Mouse (Mus musculus) forelimb bud, embryonic 11.5 days (tissue): Measurements from ENCODE around the gene Klhl24.
"Not testable (repeated sequence)": the region's sequence is repeated elsewhere in the genome, so short reads cannot be mapped to it uniquely, and the experiment has no call there.

Experiments
- DNase-seq: peaks from one replicate; pipeline ENCODE4 v3.0.0-alpha.2; 2012; ENCODE audit warnings: low read depth, low spot score

The Klhl24 gene

DNA sequence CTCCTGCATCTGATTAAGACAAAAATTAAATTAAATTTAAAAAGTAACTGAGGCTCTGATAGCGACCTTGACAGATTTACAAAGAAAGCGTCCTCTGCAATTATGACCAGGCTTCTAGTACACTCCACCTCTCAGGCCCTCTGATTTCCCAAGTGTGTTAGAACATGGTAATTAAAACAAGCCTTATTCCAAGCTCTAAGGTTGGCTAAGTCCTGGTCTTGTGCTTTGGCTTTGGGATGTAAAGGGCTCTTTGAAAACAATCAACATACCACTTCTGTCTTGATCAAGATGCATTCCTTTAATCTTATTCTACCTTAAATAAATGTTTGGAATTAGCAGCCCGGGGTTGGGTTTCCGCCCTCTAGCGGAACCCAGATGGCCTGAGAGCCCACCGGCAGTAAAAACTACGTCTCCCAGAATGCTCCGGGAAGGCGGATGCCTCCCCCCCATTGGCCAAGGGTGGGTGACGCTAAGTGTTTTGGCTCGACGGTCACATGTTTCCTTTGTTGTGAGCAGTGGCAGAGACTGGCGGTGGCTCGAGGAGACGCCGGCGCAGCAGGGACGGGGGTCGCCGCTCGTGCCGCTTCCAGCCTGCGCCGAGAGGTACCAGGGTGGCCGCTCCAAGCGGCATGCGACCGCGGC is at the start of gene Klhl24:
Klhl24 (plus strand) TSS at position 474 of the 642 bp plus-strand sequence.
- peak; percentile 97 for DNase-seq

DNA sequence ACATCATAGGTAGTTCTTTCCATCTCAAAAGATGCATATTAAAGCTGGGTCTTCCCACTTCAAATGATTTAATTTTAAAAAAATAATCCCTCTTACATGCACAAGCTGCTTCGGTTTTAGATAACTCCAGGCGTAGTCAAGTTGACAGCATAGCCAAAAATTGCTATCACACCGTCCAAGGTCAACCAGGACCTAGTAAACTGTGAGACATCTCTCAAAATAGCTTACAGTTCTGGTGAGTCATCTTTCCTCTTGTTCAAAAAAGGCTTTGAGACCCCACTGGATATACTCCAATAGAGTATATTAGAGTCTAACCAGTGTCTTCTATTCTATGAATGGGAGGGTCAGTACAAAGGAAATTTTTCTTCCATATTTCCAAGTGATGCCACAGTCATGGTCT is 44.7 kb upstream of the Klhl24 start:
- DNase-seq: no peak

DNA sequence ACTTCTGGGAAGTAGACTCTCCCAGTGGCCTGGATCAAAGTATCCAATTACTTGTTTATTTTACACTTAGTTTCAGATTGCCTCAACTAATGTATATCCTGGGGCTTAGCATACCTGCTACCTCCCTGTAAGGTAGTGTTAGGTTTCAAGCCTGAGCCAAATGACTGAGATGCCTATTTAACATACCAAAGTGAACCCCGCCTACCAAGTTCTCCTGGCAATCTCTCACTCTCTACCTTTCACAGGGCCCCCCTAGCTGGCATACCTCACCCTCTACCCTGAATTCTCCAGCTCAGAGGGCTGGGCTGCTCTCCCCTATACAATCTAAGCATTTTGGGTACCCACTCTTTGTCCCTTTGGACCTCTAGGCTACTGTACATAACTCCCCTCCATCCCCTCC is 24.6 kb upstream of the Klhl24 start:
- peak; percentile 13 for DNase-seq

DNA sequence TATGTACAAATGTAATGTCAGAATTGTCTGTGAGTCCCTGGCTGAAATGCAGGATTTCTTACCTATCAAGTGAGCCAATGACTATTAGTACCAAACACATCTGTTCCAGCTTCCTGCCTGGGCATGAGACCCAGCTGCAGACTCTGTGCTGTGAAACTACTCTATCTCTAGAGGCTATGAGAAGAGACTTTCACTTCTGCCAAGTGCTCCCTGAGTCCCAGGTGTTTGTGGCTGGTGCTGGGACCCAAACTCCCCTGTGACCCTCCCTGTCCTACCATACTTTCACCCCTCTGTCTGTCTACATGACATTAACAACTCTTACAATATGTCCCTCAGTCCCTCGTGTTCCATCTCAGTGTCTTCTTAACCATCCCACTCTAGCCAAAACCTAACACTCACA is 20.7 kb upstream of the Klhl24 start:
- DNase-seq: no peak

DNA sequence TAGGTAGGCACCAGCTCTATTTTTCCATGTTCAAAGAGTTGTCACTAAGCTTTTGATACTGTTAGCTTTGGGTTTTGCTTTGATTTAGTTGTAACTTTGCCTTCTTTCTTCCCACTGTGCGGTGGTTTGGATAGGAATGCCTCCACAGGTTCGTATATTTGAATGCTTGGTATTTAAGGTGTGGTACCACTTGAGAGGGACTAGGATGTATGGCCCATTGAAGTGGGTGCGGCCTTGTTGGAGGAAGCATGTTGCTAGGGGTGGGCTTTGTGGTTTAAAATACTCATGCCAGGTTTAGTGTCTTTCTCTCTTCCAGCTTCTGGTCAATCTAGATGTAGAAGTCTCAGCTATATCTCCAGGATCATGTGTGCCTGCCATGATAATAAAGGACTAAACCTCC is 17.1 kb upstream of the Klhl24 start:
- no peak for DNase-seq

DNA sequence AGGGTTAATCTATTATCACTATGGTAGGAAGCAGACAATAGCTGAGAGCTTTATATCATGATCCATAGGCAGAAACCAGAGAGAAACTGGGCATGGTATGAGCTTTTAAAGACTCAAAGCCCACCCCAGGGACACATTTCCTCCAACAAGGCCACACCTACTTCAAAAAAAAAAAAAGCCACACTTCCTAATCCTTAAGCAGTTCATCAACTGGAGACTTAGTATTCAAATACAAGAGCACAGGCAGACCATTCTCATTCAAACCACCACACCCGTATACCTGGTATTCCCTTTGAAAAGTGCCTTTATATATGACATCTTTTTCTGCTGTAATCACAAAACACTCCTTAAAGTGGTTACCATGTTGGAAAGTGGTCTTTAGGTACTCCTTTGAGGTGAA is 12.7 kb upstream of the Klhl24 start:
- no peak for DNase-seq

DNA sequence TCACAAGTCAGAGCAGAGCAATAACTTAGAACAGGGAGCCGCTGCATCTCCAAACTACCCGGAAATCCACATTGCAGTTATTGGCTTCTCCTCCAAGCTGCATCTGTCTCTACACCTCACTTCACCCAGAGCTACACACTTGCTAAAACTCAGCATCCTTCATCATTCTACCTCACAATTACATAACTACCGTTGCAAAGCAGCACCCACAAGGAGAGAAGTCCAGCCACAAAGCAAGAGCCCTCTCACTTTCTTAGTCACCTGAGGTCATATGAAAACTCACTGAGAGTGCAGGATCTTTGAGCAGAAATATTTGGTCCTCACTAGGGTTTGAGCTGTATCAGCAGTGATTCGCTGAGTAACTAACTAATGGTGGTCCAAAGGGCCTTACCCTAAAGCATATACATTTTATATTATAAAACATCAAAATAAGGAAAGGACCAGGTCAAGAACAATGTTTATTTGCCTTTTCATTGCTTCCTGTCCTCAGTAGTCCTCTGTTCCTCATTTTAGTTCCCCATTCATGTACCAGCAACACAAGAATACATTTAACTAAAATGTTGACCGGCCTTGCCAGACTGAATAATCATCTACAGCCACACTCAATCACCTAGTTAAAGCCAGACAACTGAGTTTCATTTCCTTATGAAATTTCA is 12.0 kb upstream of the Klhl24 start:
- DNase-seq: no peak

DNA sequence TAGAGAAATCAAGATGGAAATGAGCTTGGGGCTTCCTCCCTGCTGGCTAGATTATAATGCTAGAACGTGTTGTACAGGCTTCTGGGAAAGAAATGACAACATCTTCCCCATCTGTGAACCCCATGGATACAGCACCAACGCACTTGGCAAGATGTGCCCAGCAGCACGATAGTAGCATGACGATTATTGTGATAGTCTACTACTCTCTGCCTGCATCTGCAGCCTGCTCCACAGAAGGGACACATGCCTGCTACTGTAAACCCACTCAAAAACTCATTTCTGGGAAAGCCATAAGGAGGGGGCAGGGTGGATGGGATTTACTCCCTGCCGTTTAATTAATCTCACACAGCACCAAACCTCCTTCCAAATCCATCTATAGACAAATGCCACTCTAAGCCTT is 10.4 kb upstream of the Klhl24 start:
- no peak for DNase-seq

DNA sequence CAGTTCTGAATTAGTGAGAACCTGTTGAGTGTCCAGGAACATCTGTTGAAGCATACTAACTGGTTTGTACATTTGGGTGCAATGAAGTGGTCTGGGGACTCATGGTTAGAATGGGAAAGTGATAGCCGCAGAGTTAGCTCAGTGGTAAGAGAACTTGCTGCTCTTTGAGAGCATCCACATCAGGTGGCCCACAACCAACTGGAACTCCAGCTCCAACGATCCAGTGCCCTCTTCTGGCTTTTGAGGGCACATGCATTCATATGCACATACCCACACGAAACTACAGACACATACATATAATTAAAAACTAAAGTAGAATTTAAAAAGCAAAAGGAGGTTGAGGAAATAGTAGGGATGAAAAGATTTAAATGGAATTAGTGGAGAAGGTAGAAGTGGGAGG is 7.7 kb upstream of the Klhl24 start:
- DNase-seq: no peak

DNA sequence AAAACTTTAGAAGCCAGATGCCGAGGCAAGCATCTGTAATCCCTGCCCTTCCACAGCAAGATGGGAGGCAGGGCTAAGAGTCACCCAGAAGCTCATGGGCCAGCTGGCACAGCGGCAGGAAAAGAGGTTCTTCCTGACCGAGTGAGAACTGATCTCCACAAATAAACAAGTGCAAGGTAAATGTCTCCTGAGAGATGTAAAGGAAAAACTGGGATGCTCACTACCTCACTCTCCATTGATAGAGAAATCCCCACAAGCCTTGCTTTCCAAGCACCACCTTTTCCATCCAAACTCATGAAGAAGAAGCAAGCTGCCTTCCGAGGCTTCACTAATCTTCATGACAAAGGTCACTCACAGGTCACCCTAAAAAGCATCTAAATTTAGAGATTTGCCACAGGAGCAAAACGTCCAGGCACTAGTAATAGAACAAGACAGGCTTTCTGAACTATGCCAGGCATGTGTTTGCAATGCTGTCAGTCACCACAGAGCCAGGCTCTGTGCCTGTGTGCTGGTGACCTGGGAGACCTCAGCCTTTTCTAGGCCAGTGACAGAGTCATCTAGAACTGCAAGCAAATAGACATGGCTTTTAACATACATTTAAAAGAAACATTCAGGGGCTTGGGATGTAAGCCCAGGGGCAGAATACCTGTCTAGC is 6.3 kb upstream of the Klhl24 start:
- DNase-seq: no peak

DNA sequence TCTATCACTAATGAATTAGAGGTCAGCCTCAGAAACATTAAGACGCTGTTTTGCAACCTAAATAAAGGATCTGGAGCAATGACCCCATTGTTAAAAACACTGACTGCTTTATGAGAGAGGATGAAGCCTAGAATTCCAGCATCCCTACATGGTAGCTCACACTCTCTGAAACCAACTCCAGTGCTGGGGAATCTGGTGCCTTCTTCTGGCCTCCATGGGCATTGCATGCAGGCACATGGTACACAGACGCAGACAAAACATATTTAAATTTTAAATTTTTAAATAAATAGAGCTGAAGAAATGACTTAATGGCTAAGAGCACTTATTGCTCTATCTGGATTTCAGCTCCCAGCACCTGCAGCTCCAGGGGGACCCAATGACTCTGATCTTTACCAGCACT is 1.4 kb upstream of the Klhl24 start:
- DNase-seq: peak; percentile 9

DNA sequence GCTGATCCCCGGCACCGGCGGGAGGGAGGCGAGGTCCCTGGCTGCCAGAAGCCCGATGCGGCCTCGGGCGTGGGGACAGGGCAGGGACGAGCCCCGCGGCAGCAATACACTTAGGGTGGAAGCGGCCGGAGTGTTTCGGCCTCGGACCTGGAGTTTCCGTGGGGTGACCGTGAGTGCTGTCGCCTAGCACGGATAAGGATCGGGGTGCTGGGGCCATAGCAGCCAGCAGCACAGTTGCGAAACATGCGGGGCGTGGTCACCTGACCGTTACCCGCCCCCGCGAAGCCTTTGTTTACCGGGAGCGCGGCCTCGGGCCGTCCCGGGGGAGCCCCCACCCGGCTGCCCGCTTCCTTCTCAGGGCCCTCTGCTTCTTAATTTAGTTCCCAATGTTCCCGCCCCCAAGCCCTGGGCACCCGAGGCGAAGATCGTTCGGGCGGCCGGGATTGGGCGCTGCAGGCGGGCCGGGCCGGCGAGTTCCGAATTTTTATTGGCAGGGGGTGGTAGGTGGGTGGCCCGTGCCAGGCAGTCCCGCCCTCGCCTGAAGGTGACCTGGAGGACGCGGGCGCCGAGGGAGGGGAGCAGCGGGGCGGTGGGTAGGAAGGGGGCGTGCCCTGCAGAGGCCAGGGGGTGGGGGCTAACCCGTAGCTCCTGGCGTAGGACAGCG is 501 bp downstream of the Klhl24 start:
- DNase-seq: peak; percentile 89

DNA sequence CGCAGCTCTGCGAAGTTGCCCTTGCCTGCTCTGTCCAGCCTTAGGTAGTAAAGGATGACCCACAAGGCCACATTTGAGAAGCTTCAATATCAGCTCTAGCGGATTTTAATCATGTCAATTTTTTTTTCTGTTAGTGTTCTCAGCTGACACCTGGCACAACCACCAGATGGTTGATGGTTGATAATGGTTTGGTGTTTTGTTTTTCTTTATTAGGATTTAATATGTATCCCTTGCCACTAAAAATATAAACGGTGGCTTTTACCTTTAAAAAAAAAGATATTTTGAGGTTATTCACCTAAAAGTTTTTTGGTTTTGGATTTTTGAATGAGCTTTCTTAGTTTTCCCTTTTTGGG is 1.0 kb downstream of the Klhl24 start:
- DNase-seq: no peak

DNA sequence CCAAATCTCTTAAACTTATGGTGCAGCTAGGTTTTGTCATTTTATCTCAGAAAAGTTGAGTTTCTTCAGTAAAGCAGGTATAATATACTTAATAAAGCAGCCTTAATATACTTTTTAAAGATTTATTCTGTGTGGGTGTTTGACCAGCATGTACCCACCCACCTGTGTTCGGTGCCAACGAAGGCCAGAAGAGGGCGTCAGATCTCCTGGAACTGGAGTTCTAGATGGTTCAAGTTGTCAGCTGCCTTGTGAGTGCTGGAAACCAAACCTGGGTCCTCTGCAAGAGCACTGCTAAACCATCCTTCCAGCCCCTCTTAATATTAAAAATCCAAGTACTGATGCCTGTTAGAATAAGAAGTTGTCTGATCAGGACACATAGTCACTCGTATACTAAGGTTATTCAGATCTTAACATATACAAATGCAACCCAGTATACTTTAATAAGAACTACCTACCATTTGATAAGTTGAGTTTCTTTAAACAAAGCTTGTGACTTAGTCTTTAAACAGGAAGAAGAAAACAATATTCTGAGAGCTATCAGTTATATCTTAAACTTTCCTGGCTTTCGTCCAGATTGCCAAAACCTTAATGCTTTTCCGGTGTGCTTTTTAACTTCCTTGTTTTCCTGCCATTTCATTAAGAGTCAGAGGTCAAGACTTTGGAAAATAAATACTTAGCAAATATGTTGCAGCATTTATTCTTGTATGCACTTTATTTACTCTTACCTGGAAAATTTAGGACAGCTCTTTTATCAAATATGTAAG is 1.7 kb downstream of the Klhl24 start:
- DNase-seq: no peak

DNA sequence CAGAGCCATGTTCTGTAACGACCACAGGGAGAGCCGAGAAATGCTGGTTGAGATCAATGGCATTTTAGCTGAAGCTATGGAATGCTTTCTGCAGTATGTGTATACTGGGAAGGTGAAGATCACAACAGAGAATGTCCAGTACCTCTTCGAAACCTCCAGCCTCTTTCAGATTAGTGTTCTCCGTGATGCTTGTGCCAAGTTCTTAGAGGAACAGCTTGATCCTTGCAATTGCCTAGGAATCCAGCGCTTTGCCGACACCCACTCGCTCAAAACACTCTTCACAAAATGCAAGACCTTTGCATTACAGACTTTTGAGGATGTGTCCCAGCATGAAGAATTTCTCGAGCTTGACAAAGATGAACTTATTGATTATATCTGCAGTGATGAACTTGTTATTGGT is 9.7 kb downstream of the Klhl24 start:
- DNase-seq: no peak

DNA sequence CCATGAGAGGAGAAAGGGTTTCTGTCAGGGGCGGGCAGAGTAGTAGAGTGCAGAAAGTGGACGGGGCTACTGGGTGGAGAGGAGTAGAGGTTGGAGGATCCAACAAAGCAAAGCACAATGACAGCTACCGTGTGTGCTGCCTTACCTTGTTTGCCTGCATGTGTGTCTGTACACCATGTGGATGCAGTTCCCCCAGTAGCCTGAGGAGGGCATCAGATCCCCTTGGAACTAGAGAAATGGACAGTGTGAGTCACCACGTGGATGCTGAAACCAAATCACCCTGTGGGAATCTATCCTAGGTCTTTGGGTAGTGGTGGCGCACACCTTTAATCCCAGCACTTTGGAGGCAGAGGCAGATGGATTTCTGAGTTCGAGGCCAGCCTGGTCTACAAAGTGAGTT is 11.6 kb downstream of the Klhl24 start:
- no peak for DNase-seq

DNA sequence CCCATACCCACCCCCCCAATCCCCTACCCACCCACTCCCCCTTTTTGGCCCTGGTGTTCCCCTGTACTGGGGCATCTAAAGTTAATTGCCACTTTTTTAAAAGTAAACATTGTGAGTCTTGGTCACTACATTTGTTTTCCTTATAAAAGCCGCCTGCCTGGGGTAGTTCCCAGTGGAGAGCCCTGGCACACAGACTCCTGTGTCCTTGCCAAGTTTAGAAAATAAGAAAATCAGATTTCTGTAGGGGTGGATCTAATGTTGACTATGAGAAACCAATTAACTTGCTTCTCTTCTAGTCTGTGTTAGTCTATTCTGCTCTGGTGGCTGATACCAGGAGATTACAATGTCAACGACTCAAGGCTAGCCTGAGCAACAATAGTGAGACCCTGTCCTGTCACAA is 15.3 kb downstream of the Klhl24 start:
- no peak for DNase-seq

DNA sequence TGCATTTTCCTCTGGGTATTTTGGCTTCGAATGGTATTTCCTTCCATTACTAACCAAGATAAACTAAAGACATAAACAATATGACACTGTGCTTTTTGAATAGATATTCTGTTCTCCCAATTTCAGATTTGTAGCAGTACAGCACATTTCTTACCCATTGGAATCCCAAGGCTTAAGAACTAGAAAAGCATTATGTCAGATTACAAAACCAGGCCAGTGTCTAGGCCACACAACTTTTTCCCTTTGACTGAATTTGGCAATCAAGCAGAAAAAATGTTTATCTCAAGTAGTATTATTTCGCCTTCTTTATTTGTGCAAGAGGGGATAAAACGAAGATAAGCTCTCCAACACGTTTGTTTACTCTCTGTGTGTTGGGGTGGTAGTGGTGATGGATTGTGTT is 18.7 kb downstream of the Klhl24 start:
- DNase-seq: no peak

DNA sequence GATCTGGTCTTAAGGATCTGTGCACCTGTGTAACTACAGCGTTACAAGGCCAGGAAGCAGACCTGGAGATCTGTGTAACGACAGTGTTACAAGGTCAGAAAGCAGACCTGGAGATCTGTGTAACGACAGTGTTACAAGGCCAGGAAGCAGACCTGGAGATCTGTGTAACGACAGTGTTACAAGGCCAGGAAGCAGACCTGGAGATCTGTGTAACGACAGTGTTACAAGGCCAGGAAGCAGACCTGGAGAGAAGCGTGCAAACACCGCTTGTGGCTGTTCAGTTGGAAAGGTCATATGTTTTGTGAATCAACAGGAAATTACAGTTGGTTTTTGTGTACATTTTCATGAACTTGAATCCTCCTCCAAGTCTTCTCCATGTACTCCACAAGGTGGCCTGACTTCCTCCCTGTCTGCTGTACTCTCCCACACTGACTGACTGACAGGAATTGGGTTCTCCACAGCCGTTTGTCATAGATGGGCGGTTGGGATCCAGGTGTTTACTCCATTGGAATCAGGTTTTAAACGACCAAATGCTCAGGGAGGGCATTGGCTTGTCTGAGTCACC is 29.1 kb downstream of the Klhl24 start:
- not testable (repeated sequence) for DNase-seq

DNA sequence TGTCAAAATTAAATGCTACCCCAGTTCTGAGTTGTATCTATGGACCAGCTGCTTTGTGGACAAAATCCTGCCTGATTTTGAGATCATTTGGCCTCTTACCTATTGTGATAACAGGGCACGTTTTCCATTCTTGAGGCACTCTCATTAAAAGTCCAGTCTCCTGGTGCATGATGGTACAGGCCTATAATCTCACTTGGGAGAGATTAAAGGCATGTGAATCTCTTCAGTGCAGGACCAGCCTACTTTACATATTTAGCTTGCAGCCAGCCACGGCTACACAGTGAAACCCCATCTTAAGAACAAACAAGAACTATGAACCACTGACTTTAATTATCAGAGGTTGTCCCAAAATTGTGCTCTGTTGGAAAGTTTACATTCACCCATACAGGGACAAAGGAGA is 33.1 kb downstream of the Klhl24 start:
- DNase-seq: no peak

DNA sequence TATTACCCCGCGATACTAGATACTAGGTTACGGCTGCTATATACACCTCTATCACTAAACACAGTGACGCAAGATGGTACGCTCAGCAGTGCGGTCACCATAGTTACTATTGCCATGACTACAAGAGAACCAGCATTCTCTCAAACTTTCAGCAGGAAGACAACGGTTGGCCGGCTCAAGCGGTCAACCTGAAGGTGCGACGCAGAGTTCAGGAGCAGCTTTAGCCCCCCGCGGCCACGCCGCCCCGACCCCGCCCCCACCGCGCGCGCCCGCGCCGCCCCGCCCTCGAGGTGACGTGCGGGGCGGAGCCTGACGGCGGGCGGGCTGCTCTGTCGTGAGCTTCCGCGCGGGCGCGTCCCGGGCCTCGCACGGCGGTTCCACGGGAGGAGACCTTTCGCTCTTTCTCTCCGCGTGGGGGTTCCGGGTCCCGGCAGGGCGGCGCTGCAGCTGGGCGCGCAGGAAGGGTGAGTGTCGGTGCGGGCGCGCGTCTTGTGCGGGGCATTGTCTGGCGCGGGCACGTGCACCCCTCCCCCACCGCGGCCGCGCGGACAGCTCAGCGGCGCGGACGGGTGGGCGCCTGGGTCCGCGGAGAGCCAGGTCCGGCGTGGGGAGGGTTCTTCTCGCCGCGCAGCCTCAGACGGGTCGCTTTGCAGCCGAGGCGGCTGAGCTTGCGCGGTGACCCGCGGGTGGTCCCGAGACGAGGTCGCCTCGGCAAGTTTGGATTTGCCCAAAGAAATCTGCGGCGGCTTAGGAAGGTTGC is 43.6 kb downstream of the Klhl24 start, which contains the start of gene Yeats2:
Yeats2 (plus strand) TSS at position 292 of the 760 bp plus-strand sequence.
- DNase-seq: peak; percentile 81
